In the genomic region with DNA sequence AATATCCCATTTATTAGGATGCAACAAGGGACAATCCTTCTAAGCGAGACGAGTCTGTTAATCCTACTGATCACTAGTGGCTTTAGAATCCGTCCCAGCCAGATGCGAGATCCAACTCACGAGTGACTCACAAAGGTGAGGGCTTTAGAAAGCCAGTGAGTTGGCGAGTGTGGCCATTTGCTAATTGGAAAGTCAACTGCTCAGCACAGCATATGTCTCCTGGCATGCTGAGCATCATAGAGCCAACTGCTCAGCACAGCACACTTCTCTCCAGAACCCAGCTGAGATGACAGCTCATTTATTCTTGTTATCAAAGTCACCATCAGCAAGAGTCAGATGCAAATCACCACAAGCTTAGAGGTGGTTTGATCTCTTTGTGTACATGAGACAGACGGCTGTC, we compare ENCODE assay signal across 28 mouse cellular contexts. TPM values are rescaled to one million over a fixed set of nuclear protein-coding genes. Genes with fewer than 3 reads are reported as not detected.
DNase-seq lines count a peak whose midpoint lies in the region; ATAC-seq and TF ChIP-seq lines count a peak whose summit lies in the region.
"Had no signal": no experiment of that assay in that cellular context is flagged by ENCODE, and none has a peak within 500 bp of the region (broad histone marks: within the 10 kb centered on the region; RNA-seq: fewer than 3 reads in every experiment).

No protein-coding gene starts in this region.

- H3K9ac ChIP-seq in hindbrain, embryonic 13.5 days: 0 out of 2 replicates have a peak overlapping the region, but pooled peaks have one; percentile 9
- H3K9ac ChIP-seq in hindbrain, embryonic 14.5 days: no peak overlapping the region
- no peak overlapping the region for H3K9ac ChIP-seq in midbrain, postnatal 0 days (replicated peaks; ENCODE audit: low read length, poor library complexity, severe bottlenecking)
- H3K9ac ChIP-seq in midbrain, embryonic 15.5 days: no peak overlapping the region
- H3K9ac ChIP-seq: embryonic facial prominence, embryonic 13.5 days; forebrain, embryonic 12.5 days; forebrain, embryonic 15.5 days; heart, embryonic 12.5 days; heart, embryonic 15.5 days had no signal

- no peak overlapping the region for H3K4me2 ChIP-seq in hindbrain, embryonic 13.5 days
- H3K4me2 ChIP-seq in hindbrain, embryonic 14.5 days (replicated peaks): no peak overlapping the region
- no peak overlapping the region for H3K4me2 ChIP-seq in midbrain, postnatal 0 days (ENCODE audit: low read depth, low read length, poor library complexity, severe bottlenecking)
- no peak overlapping the region for H3K4me2 ChIP-seq in midbrain, embryonic 15.5 days
- H3K4me2 ChIP-seq: embryonic facial prominence, embryonic 13.5 days; forebrain, embryonic 12.5 days; forebrain, embryonic 15.5 days; heart, embryonic 12.5 days; heart, embryonic 15.5 days had no signal

- H3K4me1 ChIP-seq in cerebellum, adult 2 months (ENCODE audit: control insufficient read depth, insufficient read depth, low read length): peaks cover 17% of the 10 kb centered on the region
- peaks cover 7% of the 10 kb centered on the region; the same call in 1 of the 2 replicates for H3K4me1 ChIP-seq in hindbrain, embryonic 13.5 days (replicated peaks)
- H3K4me1 ChIP-seq in hindbrain, embryonic 14.5 days (replicated peaks; ENCODE audit: control insufficient read depth, insufficient read depth, low read length): no peaks in the 10 kb centered on the region; the same call in 1 of the 2 replicates
- no peaks in the 10 kb centered on the region for H3K4me1 ChIP-seq in midbrain, postnatal 0 days (ENCODE audit: insufficient read depth, low read length)
- H3K4me1 ChIP-seq in midbrain, embryonic 15.5 days: peaks cover 7% of the 10 kb centered on the region; the same call in 1 of the 2 replicates
- H3K4me1 ChIP-seq: embryonic facial prominence, embryonic 10.5 days; heart, embryonic 12.5 days; heart, embryonic 15.5 days had no signal

- ATAC-seq in hindbrain, embryonic 13.5 days (ENCODE audit: low FRiP score): no peak
- ATAC-seq in hindbrain, embryonic 14.5 days (ENCODE audit: low FRiP score): no peak
- ATAC-seq in midbrain, postnatal 0 days (ENCODE audit: low FRiP score): no peak
- no peak for ATAC-seq in midbrain, embryonic 15.5 days (replicated peaks)
- ATAC-seq in megakaryocyte, adult 5-6 weeks (ENCODE audit: poor library complexity, severe bottlenecking): no peak
- ATAC-seq: activated CD4-positive, CD25-positive, alpha-beta regulatory T cell, adult 4 months; forebrain, embryonic 15.5 days; hindbrain, embryonic 16.5 days; inflammation-experienced regulatory T-cells, adult 6 months; intestine, embryonic 16.5 days had no signal

- no peak overlapping the region for H3K4me3 ChIP-seq in cerebellum, adult 2 months (replicated peaks; ENCODE audit: insufficient read depth, low read depth, low read length)
- no peak overlapping the region for H3K4me3 ChIP-seq in hindbrain, embryonic 13.5 days
- H3K4me3 ChIP-seq in hindbrain, embryonic 14.5 days (replicated peaks; ENCODE audit: low read length): no peak overlapping the region
- H3K4me3 ChIP-seq in midbrain, postnatal 0 days (ENCODE audit: low read depth, low read length): no peak overlapping the region
- no peak overlapping the region for H3K4me3 ChIP-seq in midbrain, embryonic 15.5 days
- H3K4me3 ChIP-seq: embryonic facial prominence, embryonic 10.5 days; embryonic facial prominence, embryonic 13.5 days; erythroblast, embryonic 14.5 days; forebrain, embryonic 12.5 days; forebrain, embryonic 15.5 days; heart, embryonic 12.5 days; heart, embryonic 15.5 days; hindbrain, embryonic 10.5 days had no signal

- no peak for TF ChIP-seq CTCF in cerebellum, adult 2 months (IDR thresholded peaks at IDR 0.05; ENCODE audit: borderline replicate concordance, insufficient read depth, low read depth, low read length)
- no peak for TF ChIP-seq CTCF in midbrain, postnatal 0 days (IDR thresholded peaks at IDR 0.05)
- no peak for TF ChIP-seq CTCF in brain, embryonic 14.5 days (IDR thresholded peaks at IDR 0.05; ENCODE audit: borderline replicate concordance, extremely low read depth, insufficient read depth, insufficient read length)

- 20% methylated on average over 7 of the region's 7 CpGs for WGBS in cerebellum, adult 2 months
- WGBS in hindbrain, embryonic 13.5 days: 79% methylated on average over 7 of the region's 7 CpGs
- WGBS in hindbrain, embryonic 14.5 days: 67% methylated on average over 7 of the region's 7 CpGs
- WGBS in midbrain, postnatal 0 days: 44% methylated on average over 7 of the region's 7 CpGs
- 46% methylated on average over 7 of the region's 7 CpGs for WGBS in midbrain, embryonic 15.5 days

- peak; percentile 39 to 56 for DNase-seq in cerebellum, adult 2 months
- DNase-seq in cerebellum, adult 8-10 months: no peak
- DNase-seq in hindbrain, embryonic 14.5 days (ENCODE audit: low spot score): no peak
- DNase-seq in midbrain, postnatal 0 days (ENCODE audit: low spot score): peak; percentile 35
- peak; percentile 31 for DNase-seq in brain, embryonic 14.5 days (ENCODE audit: low read depth)
- DNase-seq: adrenal gland, adult 8-10 months; adrenal gland, postnatal 25 days; embryo, embryonic 11 days; gastrocnemius, postnatal 25 days; heart, adult 18-20 months; heart, postnatal 10 days; heart, postnatal 36 days; kidney, adult 18-20 months had no signal

- H3K9me3 ChIP-seq in hindbrain, embryonic 13.5 days: peaks cover 4% of the 10 kb centered on the region; the same call in 1 of the 2 replicates
- no peaks in the 10 kb centered on the region for H3K9me3 ChIP-seq in hindbrain, embryonic 14.5 days (ENCODE audit: control insufficient read depth, low read length)
- no peaks in the 10 kb centered on the region for H3K9me3 ChIP-seq in midbrain, postnatal 0 days (ENCODE audit: low read length)
- no peaks in the 10 kb centered on the region for H3K9me3 ChIP-seq in midbrain, embryonic 15.5 days
- H3K9me3 ChIP-seq: embryonic facial prominence, embryonic 10.5 days; forebrain, embryonic 15.5 days; heart, embryonic 15.5 days had no signal

- no peak overlapping the region for H3K27ac ChIP-seq in cerebellum, adult 2 months (ENCODE audit: insufficient read depth, low read length)
- no peak overlapping the region for H3K27ac ChIP-seq in hindbrain, embryonic 13.5 days
- no peak overlapping the region for H3K27ac ChIP-seq in hindbrain, embryonic 14.5 days
- H3K27ac ChIP-seq in midbrain, postnatal 0 days (ENCODE audit: low read depth, low read length): no peak overlapping the region
- no peak overlapping the region for H3K27ac ChIP-seq in midbrain, embryonic 15.5 days
- H3K27ac ChIP-seq: embryonic facial prominence, embryonic 10.5 days; embryonic facial prominence, embryonic 13.5 days; forebrain, embryonic 12.5 days; forebrain, embryonic 15.5 days; heart, embryonic 15.5 days; hindbrain, embryonic 10.5 days had no signal

- no peaks in the 10 kb centered on the region for H3K36me3 ChIP-seq in hindbrain, embryonic 13.5 days
- H3K36me3 ChIP-seq in hindbrain, embryonic 14.5 days (replicated peaks; ENCODE audit: control insufficient read depth, insufficient read depth): no peaks in the 10 kb centered on the region
- no peaks in the 10 kb centered on the region for H3K36me3 ChIP-seq in midbrain, postnatal 0 days (ENCODE audit: insufficient read depth, low read length)
- no peaks in the 10 kb centered on the region for H3K36me3 ChIP-seq in midbrain, embryonic 15.5 days (replicated peaks)
- H3K36me3 ChIP-seq: embryonic facial prominence, embryonic 10.5 days; embryonic facial prominence, embryonic 13.5 days; forebrain, embryonic 12.5 days; forebrain, embryonic 15.5 days; heart, embryonic 12.5 days; heart, embryonic 15.5 days; hindbrain, embryonic 10.5 days had no signal

- no peak for TF ChIP-seq POLR2A in cerebellum, adult 2 months (IDR thresholded peaks at IDR 0.05; ENCODE audit: borderline replicate concordance, insufficient read depth, low read length)
- TF ChIP-seq POLR2A in brain, embryonic 14.5 days (IDR thresholded peaks at IDR 0.05; ENCODE audit: borderline replicate concordance, extremely low read depth, insufficient read depth, insufficient read length, poor library complexity, severe bottlenecking): no peak

- no peaks in the 10 kb centered on the region for H3K27me3 ChIP-seq in cerebellum, adult 2 months (ENCODE audit: control insufficient read depth, insufficient read depth, low read length)
- H3K27me3 ChIP-seq in hindbrain, embryonic 13.5 days: no peaks in the 10 kb centered on the region
- H3K27me3 ChIP-seq in hindbrain, embryonic 14.5 days (ENCODE audit: control insufficient read depth, insufficient read depth, low read length): no peaks in the 10 kb centered on the region
- H3K27me3 ChIP-seq in midbrain, postnatal 0 days (ENCODE audit: insufficient read depth, low read length): no peaks in the 10 kb centered on the region
- no peaks in the 10 kb centered on the region for H3K27me3 ChIP-seq in midbrain, embryonic 15.5 days (replicated peaks)
- H3K27me3 ChIP-seq: embryonic facial prominence, embryonic 13.5 days; forebrain, embryonic 12.5 days; forebrain, embryonic 15.5 days; heart, embryonic 12.5 days; heart, embryonic 15.5 days had no signal

RNA-seq across cellular contexts. Expression of gene Tnfrsf13b, which starts 36.4 kb away (rescaled TPM):
- 1.4 TPM in 2 replicates for polyA plus RNA-seq in cerebellum, adult 2 months (2012; rRNA removed)
- polyA plus RNA-seq in hindbrain, embryonic 13.5 days (2015; fragmentation: Nextera tagmentation; extraction: Ambion mirVana): 1.1 and 1.3 TPM in 2 replicates
- polyA plus RNA-seq in hindbrain, embryonic 14.5 days (2014; fragmentation: Nextera tagmentation; extraction: Ambion mirVana): 0.96 and 1.1 TPM in 2 replicates
- total RNA-seq in midbrain, postnatal 0 days (2014; rRNA removed): 1.6 and 2.2 TPM in 2 replicates
- 1.4 TPM in 2 replicates for polyA plus RNA-seq in midbrain, postnatal 0 days (2015; fragmentation: Nextera tagmentation; extraction: Ambion mirVana)
- polyA plus RNA-seq in midbrain, embryonic 15.5 days (2015; fragmentation: Nextera tagmentation; extraction: Ambion mirVana): 0.57 and 1.1 TPM in 2 replicates
- 1.3 and 1.6 TPM in 2 replicates for polyA plus RNA-seq in brain, embryonic 14.5 days (2012; rRNA removed)
- total RNA-seq in megakaryocyte, adult 5-6 weeks (2015): 59.3 and 72.4 TPM in 2 replicates
- total RNA-seq in megakaryocyte, adult 5-6 weeks (2017): 82.6 and 119 TPM in 2 replicates

Comparison
In these comparisons a context has a peak if more than half of its experiments do, and no peak if none do; other contexts are left out.
1. DNase-seq: peak in cerebellum, adult 2 months (2 of 2), midbrain, postnatal 0 days (single experiment) and brain, embryonic 14.5 days (single experiment); none in cerebellum, adult 8-10 months (single experiment) and hindbrain, embryonic 14.5 days (single experiment).